Mouse (Mus musculus): Measurements from ENCODE around the gene Rnf135. TPM values are rescaled to one million over a fixed set of nuclear protein-coding genes. Genes with fewer than 3 reads are reported as not detected.
"Not testable (repeated sequence)": the region's sequence is repeated elsewhere in the genome, so short reads cannot be mapped to it uniquely, and the experiment has no call there.

The Rnf135 gene
- 14.0 TPM for polyA plus RNA-seq (2021)

- ChIA-PET CTCF (interaction anchor here (0.7 to 1.2 kb wide), 7 partner anchors 9 to 140 kb away, joined by 3 to 5 read pairs (median 4); partner anchors contain the start of gene Adap2), POLR2A (interaction anchor here (0.8 kb wide), 1 partner anchor 9 kb away, joined by 4 read pairs; no protein-coding TSS in a partner anchor)
- ATAC-seq (peak; percentile 95), DNase-seq (ENCODE audit: low read depth, low spot score) (peak; percentile 77)
- TF ChIP-seq CTCF (IDR thresholded peaks at IDR 0.05), result no peak
- in situ Hi-C loops (cut with MboI; ENCODE audit: low pct_unique_long_range_greater_than_20kb), result no loop called here
- no peaks in the 10 kb centered on the region for H3K27me3 ChIP-seq
Measured at GRCm38 (mm10) chr11:80183705-80184255, at the start of gene Rnf135. Rnf135 (plus strand) TSS chr11:80183851.

GRCm38 (mm10) chr11:80134744-80135143, 48.9 kb upstream of the Rnf135 start:
- POLR2A ChIA-PET, result no interaction called here
- ATAC-seq, result no peak
- H3K27me3 ChIP-seq, result no peaks in the 10 kb centered on the region
- no peak for TF ChIP-seq CTCF (IDR thresholded peaks at IDR 0.05)
- CTCF ChIA-PET, result no interaction called here
- DNase-seq (ENCODE audit: low read depth, low spot score), result no peak
- in situ Hi-C loops (cut with MboI; ENCODE audit: low pct_unique_long_range_greater_than_20kb), result no loop called here

- TF ChIP-seq CTCF (IDR thresholded peaks at IDR 0.05), result no peak
- no peak for ATAC-seq
- ChIA-PET POLR2A (no interaction called here), CTCF (interaction anchor here (0.7 kb wide), 1 partner anchor 18 kb away, joined by 3 read pairs; no protein-coding TSS in a partner anchor)
- no peak for DNase-seq (ENCODE audit: low read depth, low spot score)
- H3K27me3 ChIP-seq, result no peaks in the 10 kb centered on the region
- in situ Hi-C loops (cut with MboI; ENCODE audit: low pct_unique_long_range_greater_than_20kb), result no loop called here
Measured at GRCm38 (mm10) chr11:80135954-80136683, 47.5 kb upstream of the Rnf135 start.

GRCm38 (mm10) chr11:80136786-80137185, 46.9 kb upstream of the Rnf135 start:
- no peaks in the 10 kb centered on the region for H3K27me3 ChIP-seq
- ChIA-PET POLR2A (interaction anchor here (0.6 kb wide), 1 partner anchor 40 kb away, joined by 3 read pairs; no protein-coding TSS in a partner anchor), CTCF (interaction anchor here (0.6 to 0.7 kb wide), 2 partner anchors 14 to 19 kb away, joined by 3 to 4 read pairs; no protein-coding TSS in a partner anchor)
- TF ChIP-seq CTCF (IDR thresholded peaks at IDR 0.05), result no peak
- peak; percentile 31 for DNase-seq (ENCODE audit: low read depth, low spot score)
- ATAC-seq, result no peak
- in situ Hi-C loops (cut with MboI; ENCODE audit: low pct_unique_long_range_greater_than_20kb), result no loop called here

GRCm38 (mm10) chr11:80137773-80138172, 45.9 kb upstream of the Rnf135 start:
- no peak for ATAC-seq
- ChIA-PET CTCF (no interaction called here), POLR2A (no interaction called here)
- no peak for TF ChIP-seq CTCF (IDR thresholded peaks at IDR 0.05)
- in situ Hi-C loops (cut with MboI; ENCODE audit: low pct_unique_long_range_greater_than_20kb), result no loop called here
- H3K27me3 ChIP-seq, result no peaks in the 10 kb centered on the region
- DNase-seq (ENCODE audit: low read depth, low spot score), result no peak

- H3K27me3 ChIP-seq, result no peaks in the 10 kb centered on the region
- ChIA-PET CTCF (no interaction called here), POLR2A (no interaction called here)
- in situ Hi-C loops (cut with MboI; ENCODE audit: low pct_unique_long_range_greater_than_20kb), result no loop called here
- no peak for TF ChIP-seq CTCF (IDR thresholded peaks at IDR 0.05)
- ATAC-seq (peak; percentile 76), DNase-seq (ENCODE audit: low read depth, low spot score) (peak; percentile 51)
Measured at GRCm38 (mm10) chr11:80141825-80142521, 41.7 kb upstream of the Rnf135 start, which contains the start of gene Tefm. Tefm (minus strand) TSS chr11:80142175.

GRCm38 (mm10) chr11:80142872-80143271, 40.8 kb upstream of the Rnf135 start:
- no peaks in the 10 kb centered on the region for H3K27me3 ChIP-seq
- in situ Hi-C loops (cut with MboI; ENCODE audit: low pct_unique_long_range_greater_than_20kb), result no loop called here
- no peak for TF ChIP-seq CTCF (IDR thresholded peaks at IDR 0.05)
- POLR2A ChIA-PET, result interaction anchor here (1.1 kb wide), 1 partner anchor 21 kb away, joined by 3 read pairs; no protein-coding TSS in a partner anchor
- DNase-seq (ENCODE audit: low read depth, low spot score) (no peak), ATAC-seq (no peak)
- CTCF ChIA-PET, result no interaction called here

GRCm38 (mm10) chr11:80145787-80146275, 37.8 kb upstream of the Rnf135 start:
- DNase-seq (ENCODE audit: low read depth, low spot score), result no peak
- CTCF ChIA-PET, result no interaction called here
- POLR2A ChIA-PET, result no interaction called here
- no peak for TF ChIP-seq CTCF (IDR thresholded peaks at IDR 0.05)
- no peak for ATAC-seq
- no peaks in the 10 kb centered on the region for H3K27me3 ChIP-seq
- in situ Hi-C loops (cut with MboI; ENCODE audit: low pct_unique_long_range_greater_than_20kb), result no loop called here

- in situ Hi-C loops (cut with MboI; ENCODE audit: low pct_unique_long_range_greater_than_20kb), result no loop called here
- TF ChIP-seq CTCF (IDR thresholded peaks at IDR 0.05), result no peak
- ATAC-seq (no peak), DNase-seq (ENCODE audit: low read depth, low spot score) (no peak)
- H3K27me3 ChIP-seq, result no peaks in the 10 kb centered on the region
- POLR2A ChIA-PET, result no interaction called here
- CTCF ChIA-PET, result no interaction called here
Measured at GRCm38 (mm10) chr11:80147748-80148147, 35.9 kb upstream of the Rnf135 start.

GRCm38 (mm10) chr11:80148313-80148712, 35.3 kb upstream of the Rnf135 start:
- POLR2A ChIA-PET, result no interaction called here
- in situ Hi-C loops (cut with MboI; ENCODE audit: low pct_unique_long_range_greater_than_20kb), result no loop called here

GRCm38 (mm10) chr11:80148974-80149373, 34.7 kb upstream of the Rnf135 start:
- CTCF ChIA-PET, POLR2A ChIA-PET: not testable (repeated sequence)

More at GRCm38 (mm10) chr11:80148313-80148712, 35.3 kb upstream of the Rnf135 start:
- DNase-seq (ENCODE audit: low read depth, low spot score), result no peak
- no peak for ATAC-seq
- no peak for TF ChIP-seq CTCF (IDR thresholded peaks at IDR 0.05)
- H3K27me3 ChIP-seq, result no peaks in the 10 kb centered on the region
- CTCF ChIA-PET, result no interaction called here

More at GRCm38 (mm10) chr11:80148974-80149373, 34.7 kb upstream of the Rnf135 start:
- ATAC-seq; DNase-seq (ENCODE audit: low read depth, low spot score); in situ Hi-C loops (cut with MboI; ENCODE audit: low pct_unique_long_range_greater_than_20kb); H3K27me3 ChIP-seq: not testable (repeated sequence)
